Mouse (Mus musculus) embryonic fibroblast, embryonic 13.5 days (primary cell): ENCODE results near the gene 4930415O20Rik.

ENCODE experiments used
- CTCF ChIP-seq: IDR thresholded peaks from 2 replicates; pipeline ENCODE4 v1.5.1; 2011; ENCODE audit warnings: mild to moderate bottlenecking, control low read depth, low read length, moderate library complexity, borderline replicate concordance; ENCODE audit not compliant: insufficient read depth
- POLR2A ChIP-seq: IDR thresholded peaks from 2 replicates; pipeline ENCODE4 v1.6.1; 2011; ENCODE audit warnings: low read depth, mild to moderate bottlenecking, control low read depth, low read length, moderate library complexity

DNA sequence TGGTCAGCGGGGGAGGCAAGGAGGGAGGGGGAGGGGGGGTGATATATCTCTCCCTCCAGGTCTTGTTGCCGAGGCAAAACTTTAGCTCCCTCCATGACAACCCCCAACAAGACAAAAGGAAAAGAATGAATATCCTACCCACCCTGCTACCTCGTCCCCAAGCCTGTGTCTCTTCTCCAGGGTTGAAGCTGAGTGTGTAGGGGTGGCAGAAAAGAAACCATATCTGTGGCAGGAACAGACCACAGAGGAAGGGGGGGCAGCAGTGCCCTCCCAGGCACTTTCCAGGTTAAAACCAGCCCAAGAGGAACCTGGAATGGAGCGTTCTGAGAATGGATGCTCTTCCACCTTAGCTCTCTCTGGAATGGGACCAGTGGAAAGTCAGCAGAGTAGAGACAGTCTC lies 59.7 kb downstream of the 4930415O20Rik start, which contains the start of gene Cacnb3:
- TF ChIP-seq POLR2A (no peak), CTCF (no peak)
